Mouse (Mus musculus): ENCODE results near the gene Ptx3.
"Not testable (repeated sequence)": the region's sequence is repeated elsewhere in the genome, so short reads cannot be mapped to it uniquely, and the experiment has no call there.

Gene Ptx3

GRCm38 (mm10) chr3:66219655-66220191 lies at the start of gene Ptx3:
Gene Ptx3, plus strand, starts transcription at chr3:66219910.
- no peak for DNase-seq (ENCODE audit: low read depth in 2 of 2, low spot score in 2 of 2)

DNA sequence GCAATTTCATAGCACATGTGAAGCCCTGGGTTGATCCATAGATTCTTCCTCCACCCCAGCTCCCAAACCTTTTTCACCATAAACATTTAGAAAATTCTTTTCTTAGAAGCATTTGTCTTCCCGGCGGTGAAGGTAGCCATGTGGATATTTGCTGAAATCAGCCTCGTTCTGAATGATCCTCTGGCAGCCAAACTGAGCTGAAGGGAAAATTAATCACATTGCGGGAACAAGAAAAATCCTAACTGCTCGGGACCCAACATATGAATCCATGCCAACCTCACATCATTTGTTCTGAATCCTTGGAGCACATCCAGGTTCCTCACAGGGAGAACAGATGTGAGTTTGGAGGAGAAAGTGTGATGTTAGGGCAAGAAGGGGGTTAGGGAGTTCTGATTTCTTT lies 46.8 kb upstream of the Ptx3 start:
- DNase-seq (ENCODE audit: low read depth in 2 of 2, low spot score in 2 of 2) = no peak

GRCm38 (mm10) chr3:66179647-66180046 lies 40.1 kb upstream of the Ptx3 start:
- no peak for DNase-seq (ENCODE audit: low read depth in 2 of 2, low spot score in 2 of 2)

- no peak for DNase-seq (ENCODE audit: low read depth in 2 of 2, low spot score in 2 of 2)
Measured at GRCm38 (mm10) chr3:66193910-66194562, 25.7 kb upstream of the Ptx3 start.

DNA sequence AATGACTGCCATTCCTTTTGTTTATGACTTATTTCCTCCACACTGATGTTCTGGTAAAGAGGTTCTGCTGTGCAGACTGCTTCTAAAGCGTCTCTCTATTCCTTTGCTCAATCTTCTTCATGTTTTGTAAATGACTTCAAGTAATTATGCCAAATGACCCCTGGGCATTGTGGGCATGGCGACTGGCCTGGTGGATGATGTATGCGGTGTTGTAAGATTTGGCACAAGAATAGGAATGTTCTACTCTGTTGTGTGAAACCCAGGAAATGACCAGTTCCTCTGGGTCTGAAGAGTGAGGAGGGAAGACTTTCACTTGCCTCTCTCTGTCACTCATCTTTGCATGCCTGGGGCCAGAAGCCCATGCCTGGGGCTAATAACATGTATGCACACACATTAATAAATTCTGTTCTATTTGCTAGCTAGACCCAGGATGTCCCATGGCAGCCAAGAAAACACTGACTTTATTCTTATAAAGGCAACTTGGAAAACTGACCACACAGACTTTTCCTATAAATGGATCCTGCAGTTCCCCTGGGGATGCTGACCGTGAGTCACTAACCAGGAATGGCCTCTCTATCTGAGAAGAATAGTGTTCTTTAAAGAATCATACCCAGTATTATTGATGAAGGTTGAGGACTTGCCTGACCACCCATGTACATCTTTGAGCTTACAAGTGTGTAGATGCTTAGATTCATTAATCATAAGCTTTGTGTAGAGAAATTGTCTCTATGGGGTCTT lies 10.7 kb upstream of the Ptx3 start:
- DNase-seq (ENCODE audit: low read depth in 2 of 2, low spot score in 2 of 2) = no peak

GRCm38 (mm10) chr3:66213524-66213923 lies 6.2 kb upstream of the Ptx3 start:
- DNase-seq (ENCODE audit: low read depth in 2 of 2, low spot score in 2 of 2) = no peak

DNA sequence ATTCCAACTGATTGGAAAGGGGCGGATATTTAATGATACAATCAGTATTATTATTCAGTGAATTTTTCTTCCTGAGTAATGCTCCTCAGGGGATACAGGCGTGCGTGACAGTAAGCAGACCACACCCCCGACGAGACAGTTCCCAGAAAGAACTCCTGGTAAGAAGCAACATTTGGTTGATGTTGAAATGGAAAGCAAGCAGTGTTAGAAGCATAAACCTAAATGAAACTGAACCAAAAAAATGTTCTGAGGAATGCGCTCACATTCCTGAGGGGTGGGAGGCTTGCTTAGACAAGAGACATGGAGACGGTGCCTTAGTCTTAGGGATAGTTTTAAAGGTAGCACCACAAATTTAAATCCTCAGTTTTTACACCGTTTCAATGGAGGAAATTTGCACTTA lies 4.0 kb upstream of the Ptx3 start:
- DNase-seq (ENCODE audit: low read depth in 2 of 2, low spot score in 2 of 2) = no peak

- no peak for DNase-seq (ENCODE audit: low read depth in 2 of 2, low spot score in 2 of 2)
Measured at GRCm38 (mm10) chr3:66220554-66221242, 988 bp downstream of the Ptx3 start.

- no peak for DNase-seq (ENCODE audit: low read depth in 2 of 2, low spot score in 2 of 2)
Measured at GRCm38 (mm10) chr3:66221243-66221611, 1.5 kb downstream of the Ptx3 start.

GRCm38 (mm10) chr3:66224931-66225537 lies 5.3 kb downstream of the Ptx3 start:
- DNase-seq (ENCODE audit: low read depth in 2 of 2, low spot score in 2 of 2) = no peak

GRCm38 (mm10) chr3:66236234-66236871 lies 16.6 kb downstream of the Ptx3 start:
- DNase-seq (ENCODE audit: low read depth in 2 of 2, low spot score in 2 of 2) = not testable (repeated sequence)

DNA sequence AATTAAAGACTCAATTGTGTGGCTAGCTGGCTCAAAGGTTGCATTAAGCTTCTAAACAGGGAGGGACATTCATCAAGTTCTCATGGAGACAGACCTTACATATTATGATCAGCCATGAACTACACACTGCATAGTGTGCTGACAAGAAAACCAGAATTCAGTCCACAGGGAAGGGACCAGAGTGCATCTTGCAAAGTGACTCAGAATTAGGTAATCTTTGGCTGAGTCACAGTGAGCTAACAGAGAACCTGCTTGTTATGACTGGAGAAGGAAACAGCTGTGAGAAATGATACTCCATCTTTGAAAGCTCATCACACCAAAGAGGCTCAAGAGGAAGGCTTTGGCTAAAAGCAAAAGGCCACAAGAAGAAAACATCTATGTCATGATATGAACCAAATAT lies 20.8 kb downstream of the Ptx3 start:
- no peak for DNase-seq (ENCODE audit: low read depth in 2 of 2, low spot score in 2 of 2)

- DNase-seq (ENCODE audit: low read depth in 2 of 2, low spot score in 2 of 2) = no peak
Measured at GRCm38 (mm10) chr3:66251842-66252241, 32.1 kb downstream of the Ptx3 start.

- no peak for DNase-seq (ENCODE audit: low read depth in 2 of 2, low spot score in 2 of 2)
Measured at GRCm38 (mm10) chr3:66254504-66255105, 34.9 kb downstream of the Ptx3 start.

DNA sequence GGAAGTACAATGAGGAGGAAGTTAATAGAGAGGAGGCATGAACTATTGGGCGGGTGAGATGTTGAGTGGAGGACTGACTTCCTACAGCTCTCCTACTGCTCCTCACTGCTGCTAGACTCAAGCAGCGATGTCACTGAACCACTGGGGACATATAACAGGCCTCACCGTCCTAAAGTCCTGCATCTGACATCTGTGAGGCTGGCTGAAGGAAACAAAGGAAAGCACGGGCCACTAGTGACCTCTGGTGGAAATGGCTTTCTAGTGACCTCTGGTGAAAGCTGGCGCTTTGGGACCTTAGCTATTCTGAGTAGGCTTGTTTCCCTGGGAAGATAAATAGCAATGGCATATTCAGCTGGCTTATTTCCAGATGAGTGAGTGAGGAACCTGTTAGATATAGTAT lies 42.6 kb downstream of the Ptx3 start:
- DNase-seq (ENCODE audit: low read depth in 2 of 2, low spot score in 2 of 2) = no peak

- DNase-seq (ENCODE audit: low read depth in 2 of 2, low spot score in 2 of 2) = no peak
Measured at GRCm38 (mm10) chr3:66263270-66263669, 43.6 kb downstream of the Ptx3 start.
